Mouse (Mus musculus): ENCODE measurements around the gene Rab6b. TPM values are rescaled to one million over a fixed set of nuclear protein-coding genes. Genes with fewer than 3 reads are reported as not detected.
"Not testable (repeated sequence)": the region's sequence is repeated elsewhere in the genome, so short reads cannot be mapped to it uniquely, and the experiment has no call there.

Gene Rab6b
- polyA plus RNA-seq, 1 experiment from 2014 or later: 2.5 TPM

DNA sequence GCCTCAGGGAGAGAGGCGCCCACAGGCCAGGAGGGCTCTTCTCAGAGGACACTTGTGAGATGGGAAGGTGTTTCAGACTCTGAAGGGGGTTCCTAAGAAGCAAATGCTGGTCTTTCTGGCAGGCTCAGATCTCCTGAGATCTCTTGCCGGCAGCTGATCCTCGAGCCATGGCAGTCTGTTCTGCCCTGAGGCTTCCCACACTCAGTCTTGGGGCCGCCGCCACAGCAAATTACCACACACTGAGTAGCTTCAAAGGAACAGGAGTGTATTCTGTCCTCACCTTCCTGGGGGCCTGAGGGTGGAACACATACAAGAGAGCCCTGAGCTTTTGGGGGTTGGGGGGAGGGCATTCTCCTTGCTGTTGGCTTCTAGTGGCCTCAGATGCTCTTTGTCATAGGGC is 33.8 kb downstream of the Rab6b start:
- no peak overlapping the region for H3K27ac ChIP-seq (replicated peaks)
- H3K4me1 ChIP-seq: peaks cover 28% of the 10 kb centered on the region
- H3K4me2 ChIP-seq: no peak overlapping the region
- H3K4me3 ChIP-seq: no peak overlapping the region
- peaks cover 3% of the 10 kb centered on the region; the same call in 1 of the 2 replicates for H3K36me3 ChIP-seq
- 0 out of 2 replicates have a peak, but pooled peaks cover 8% of the 10 kb centered on the region for H3K27me3 ChIP-seq (replicated peaks)
- H3K9me3 ChIP-seq: no peaks in the 10 kb centered on the region
- H3K9ac ChIP-seq: no peak overlapping the region
- ATAC-seq (ENCODE audit: extremely low read depth, insufficient number of reproducible peaks, low FRiP score, low TSS enrichment): no peak
- 58% methylated on average over 5 of the region's 5 CpGs for WGBS

- Histone ChIP-seq H3K27me3 (replicated peaks) (0 out of 2 replicates have a peak, but pooled peaks cover 8% of the 10 kb centered on the region), H3K27ac (replicated peaks) (no peak overlapping the region), H3K9me3 (no peaks in the 10 kb centered on the region), H3K36me3 (peaks cover 3% of the 10 kb centered on the region; the same call in 1 of the 2 replicates), H3K4me2 (no peak overlapping the region), H3K4me1 (peaks cover 19% of the 10 kb centered on the region), H3K9ac (no peak overlapping the region), H3K4me3 (no peak overlapping the region)
- no peak for ATAC-seq (ENCODE audit: extremely low read depth, insufficient number of reproducible peaks, low FRiP score, low TSS enrichment)
- WGBS: 78% methylated on average over 10 of the region's 10 CpGs
Measured at GRCm38 (mm10) chr9:103146257-103146656, 34.7 kb downstream of the Rab6b start.

DNA sequence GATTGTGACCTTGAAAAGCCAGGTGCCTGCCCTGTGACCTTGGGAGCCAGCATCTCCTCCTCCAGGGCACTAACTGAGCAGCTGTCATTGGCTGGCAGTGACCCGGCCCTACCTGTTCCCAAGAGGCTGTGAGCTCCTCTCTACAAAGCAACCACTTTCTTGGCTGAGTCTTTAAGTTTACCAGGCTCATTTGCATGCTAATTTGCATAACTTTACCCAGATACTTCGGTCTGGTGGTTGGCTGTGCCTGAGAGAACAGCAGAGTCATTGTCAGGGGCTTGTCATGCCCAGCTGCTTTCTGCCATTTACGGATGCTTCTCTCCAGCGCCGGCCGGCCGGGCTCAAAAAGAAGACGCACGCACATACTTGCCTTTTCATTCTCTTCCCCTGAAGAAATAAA is 35.1 kb downstream of the Rab6b start:
- Histone ChIP-seq H3K9ac (no peak overlapping the region), H3K4me2 (no peak overlapping the region), H3K4me1 (peaks cover 15% of the 10 kb centered on the region), H3K36me3 (peaks cover 3% of the 10 kb centered on the region; the same call in 1 of the 2 replicates), H3K4me3 (no peak overlapping the region), H3K27ac (replicated peaks) (no peak overlapping the region), H3K9me3 (no peaks in the 10 kb centered on the region), H3K27me3 (replicated peaks) (0 out of 2 replicates have a peak, but pooled peaks cover 8% of the 10 kb centered on the region)
- WGBS: 46% methylated on average over 9 of the region's 9 CpGs
- no peak for ATAC-seq (ENCODE audit: extremely low read depth, insufficient number of reproducible peaks, low FRiP score, low TSS enrichment)

DNA sequence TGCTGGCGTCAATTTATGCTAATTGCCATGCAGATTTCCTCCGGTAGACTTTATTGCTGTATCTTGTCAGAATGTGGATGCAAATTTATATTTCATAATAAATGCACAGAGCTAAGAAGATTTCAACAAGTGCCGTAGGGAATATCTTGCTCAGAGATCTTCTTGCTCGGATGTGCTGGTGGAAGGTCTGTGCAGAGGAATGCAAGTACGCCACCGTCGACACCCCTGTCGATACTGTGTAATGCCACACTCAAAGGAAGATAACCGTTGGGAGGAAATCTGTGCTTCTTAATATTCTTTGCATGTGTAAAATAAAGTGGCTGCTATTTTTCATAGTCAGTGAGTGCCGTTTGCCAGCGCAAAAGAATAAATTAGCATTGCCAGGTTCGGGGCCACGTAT is 35.5 kb downstream of the Rab6b start:
- no peak for ATAC-seq (ENCODE audit: extremely low read depth, insufficient number of reproducible peaks, low FRiP score, low TSS enrichment)
- WGBS: 53% methylated on average over 13 of the region's 13 CpGs
- H3K27me3 ChIP-seq (replicated peaks): 0 out of 2 replicates have a peak, but pooled peaks cover 8% of the 10 kb centered on the region
- H3K4me2 ChIP-seq: no peak overlapping the region
- no peak overlapping the region for H3K9ac ChIP-seq
- peaks cover 15% of the 10 kb centered on the region for H3K4me1 ChIP-seq
- no peaks in the 10 kb centered on the region for H3K9me3 ChIP-seq
- no peak overlapping the region for H3K4me3 ChIP-seq
- H3K27ac ChIP-seq (replicated peaks): no peak overlapping the region
- peaks cover 3% of the 10 kb centered on the region; the same call in 1 of the 2 replicates for H3K36me3 ChIP-seq

- Histone ChIP-seq H3K4me3 (no peak overlapping the region), H3K36me3 (no peaks in the 10 kb centered on the region), H3K27me3 (replicated peaks) (0 out of 2 replicates have a peak, but pooled peaks cover 8% of the 10 kb centered on the region), H3K9me3 (no peaks in the 10 kb centered on the region), H3K9ac (no peak overlapping the region), H3K27ac (replicated peaks) (no peak overlapping the region), H3K4me1 (peaks cover 11% of the 10 kb centered on the region), H3K4me2 (no peak overlapping the region)
- no peak for ATAC-seq (ENCODE audit: extremely low read depth, insufficient number of reproducible peaks, low FRiP score, low TSS enrichment)
- WGBS: 66% methylated on average over 12 of the region's 12 CpGs
Measured at GRCm38 (mm10) chr9:103149074-103149799, 37.6 kb downstream of the Rab6b start.

GRCm38 (mm10) chr9:103153286-103153685 is 41.7 kb downstream of the Rab6b start:
- H3K27ac ChIP-seq (replicated peaks): no peak overlapping the region
- 72% methylated on average over 5 of the region's 5 CpGs for WGBS
- H3K4me3 ChIP-seq: no peak overlapping the region
- no peak overlapping the region for H3K9ac ChIP-seq
- no peaks in the 10 kb centered on the region for H3K4me1 ChIP-seq
- H3K36me3 ChIP-seq: no peaks in the 10 kb centered on the region
- no peak for ATAC-seq (ENCODE audit: extremely low read depth, insufficient number of reproducible peaks, low FRiP score, low TSS enrichment)
- H3K4me2 ChIP-seq: no peak overlapping the region
- no peaks in the 10 kb centered on the region for H3K27me3 ChIP-seq (replicated peaks)
- H3K9me3 ChIP-seq: no peaks in the 10 kb centered on the region

DNA sequence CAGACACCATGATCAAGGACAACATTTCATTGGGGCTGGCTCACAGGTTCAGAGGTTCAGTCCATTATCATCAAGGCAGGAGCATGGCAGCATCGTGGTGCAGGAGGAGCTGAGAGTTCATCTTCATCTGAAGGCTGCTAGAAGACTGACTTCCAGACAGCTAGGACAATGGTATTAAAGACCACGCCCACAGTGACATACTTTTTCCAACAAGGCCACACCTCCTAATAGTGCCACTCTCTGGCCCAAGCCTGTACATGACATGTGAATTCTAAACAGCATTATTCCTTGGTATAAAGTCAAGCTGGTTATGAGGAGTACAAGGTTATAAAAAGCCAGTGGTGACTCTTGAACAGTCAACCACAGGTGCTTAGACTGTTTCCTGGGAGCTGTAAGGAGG is 43.0 kb downstream of the Rab6b start:
- ATAC-seq (ENCODE audit: extremely low read depth, insufficient number of reproducible peaks, low FRiP score, low TSS enrichment): no peak
- H3K4me1 ChIP-seq: no peaks in the 10 kb centered on the region
- WGBS: 69% methylated on average over 2 of the region's 2 CpGs
- no peaks in the 10 kb centered on the region for H3K9me3 ChIP-seq
- no peak overlapping the region for H3K4me2 ChIP-seq
- no peak overlapping the region for H3K4me3 ChIP-seq
- H3K27me3 ChIP-seq (replicated peaks): no peaks in the 10 kb centered on the region
- H3K27ac ChIP-seq (replicated peaks): no peak overlapping the region
- no peaks in the 10 kb centered on the region for H3K36me3 ChIP-seq
- no peak overlapping the region for H3K9ac ChIP-seq

DNA sequence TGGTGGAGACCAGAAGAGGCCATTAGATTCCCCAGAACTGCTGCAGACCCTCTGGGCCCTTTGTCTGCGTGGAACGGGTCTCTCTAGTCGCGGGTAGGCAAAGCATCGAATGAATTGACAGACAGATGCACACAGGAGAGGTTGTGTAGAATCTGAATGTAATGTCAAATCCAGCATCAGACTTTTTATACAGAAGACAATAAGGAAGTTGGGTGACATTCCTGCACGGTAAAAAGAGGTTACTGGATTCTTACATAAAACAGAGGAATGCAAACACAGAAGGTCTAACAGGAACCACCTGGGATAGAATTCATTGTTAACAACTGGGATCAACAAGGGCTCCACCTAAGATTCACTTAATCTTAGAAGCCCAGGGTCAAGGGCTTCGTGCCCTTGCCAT is 43.6 kb downstream of the Rab6b start:
- not testable (repeated sequence) for H3K4me1 ChIP-seq; ATAC-seq (ENCODE audit: extremely low read depth, insufficient number of reproducible peaks, low FRiP score, low TSS enrichment); H3K4me3 ChIP-seq; H3K36me3 ChIP-seq; H3K4me2 ChIP-seq; H3K27me3 ChIP-seq (replicated peaks); H3K9me3 ChIP-seq; H3K27ac ChIP-seq (replicated peaks); H3K9ac ChIP-seq
- WGBS: 77% methylated on average over 7 of the region's 7 CpGs

DNA sequence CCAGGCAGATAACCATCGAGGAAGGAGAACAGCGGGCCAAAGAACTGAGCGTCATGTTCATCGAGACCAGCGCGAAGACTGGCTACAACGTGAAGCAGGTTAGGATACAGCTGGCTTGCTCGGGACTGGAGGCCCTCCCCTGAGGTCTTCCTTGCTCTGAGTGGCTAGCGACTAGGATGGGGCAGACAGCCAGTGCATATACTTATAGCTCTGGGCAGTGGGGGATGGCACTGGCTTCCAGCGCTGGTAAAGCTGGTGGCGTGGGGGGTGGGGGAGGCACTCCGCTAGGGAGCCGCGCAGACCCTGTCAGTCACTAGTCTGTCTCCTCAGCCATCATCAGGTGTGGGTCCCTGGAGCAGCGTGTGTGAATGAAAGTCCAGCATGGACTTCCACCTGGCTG is 52.2 kb downstream of the Rab6b start:
- 69% methylated on average over 15 of the region's 15 CpGs for WGBS
- Histone ChIP-seq H3K4me1 (peaks cover 6% of the 10 kb centered on the region; the same call in 1 of the 2 replicates), H3K36me3 (no peaks in the 10 kb centered on the region), H3K27ac (replicated peaks) (no peak overlapping the region), H3K9ac (no peak overlapping the region), H3K4me2 (no peak overlapping the region), H3K4me3 (no peak overlapping the region), H3K9me3 (no peaks in the 10 kb centered on the region), H3K27me3 (replicated peaks) (peaks cover 11% of the 10 kb centered on the region; the same call in 1 of the 2 replicates)
- no peak for ATAC-seq (ENCODE audit: extremely low read depth, insufficient number of reproducible peaks, low FRiP score, low TSS enrichment)

- no peak for ATAC-seq (ENCODE audit: extremely low read depth, insufficient number of reproducible peaks, low FRiP score, low TSS enrichment)
- 76% methylated on average over 6 of the region's 6 CpGs for WGBS
- Histone ChIP-seq H3K27ac (replicated peaks) (no peak overlapping the region), H3K27me3 (replicated peaks) (peaks cover 18% of the 10 kb centered on the region), H3K4me2 (no peak overlapping the region), H3K4me1 (0 out of 2 replicates have a peak, but pooled peaks cover 5% of the 10 kb centered on the region), H3K4me3 (no peak overlapping the region), H3K9me3 (no peaks in the 10 kb centered on the region), H3K9ac (no peak overlapping the region), H3K36me3 (no peaks in the 10 kb centered on the region)
Measured at GRCm38 (mm10) chr9:103168046-103168445, 56.5 kb downstream of the Rab6b start.

- ATAC-seq (ENCODE audit: extremely low read depth, insufficient number of reproducible peaks, low FRiP score, low TSS enrichment): no peak
- Histone ChIP-seq H3K36me3 (no peaks in the 10 kb centered on the region), H3K4me2 (no peak overlapping the region), H3K27me3 (replicated peaks) (peaks cover 15% of the 10 kb centered on the region), H3K9me3 (no peaks in the 10 kb centered on the region), H3K4me1 (0 out of 2 replicates have a peak, but pooled peaks cover 5% of the 10 kb centered on the region), H3K9ac (no peak overlapping the region), H3K4me3 (no peak overlapping the region), H3K27ac (replicated peaks) (no peak overlapping the region)
- 43% methylated on average over 7 of the region's 7 CpGs for WGBS
Measured at GRCm38 (mm10) chr9:103168771-103169170, 57.2 kb downstream of the Rab6b start.

All from heart, embryonic 13.5 days (tissue).